Mouse (Mus musculus) intestine, embryonic 14.5 days (tissue): Measurements from ENCODE around the gene Fbxw4. TPM values are rescaled to one million over a fixed set of nuclear protein-coding genes. Genes with fewer than 3 reads are reported as not detected.

Experiments used
- ATAC-seq: fragments of 200-750 bp; cut with Nextera tagmentation; replicated peaks from 2 replicates; pipeline ENCODE4 v1.8.0; 2017; ENCODE audit warnings: low read depth, moderate number of reproducible peaks, moderate TSS enrichment, moderate library complexity; ENCODE audit not compliant: low FRiP score, low TSS enrichment
- DNase-seq: peaks from one replicate; pipeline ENCODE4 v3.0.0-alpha.2; 2018; ENCODE audit warnings: low spot score
- H3K27ac ChIP-seq: fragments of 300-500 bp; sonication (generic); 2 replicates; pipeline ENCODE4 v1.5.1; 2014; ENCODE audit warnings: low read depth, mild to moderate bottlenecking, control low read depth
- H3K27me3 ChIP-seq: fragments of 300-500 bp; sonication (generic); replicated peaks from 2 replicates; pipeline ENCODE4 v1.6.1; 2014; ENCODE audit warnings: low read length, control low read depth; ENCODE audit not compliant: control insufficient read depth, insufficient read depth
- H3K36me3 ChIP-seq: fragments of 300-500 bp; sonication (generic); 2 replicates; pipeline ENCODE4 v1.6.1; 2014; ENCODE audit warnings: low read length, control low read depth; ENCODE audit not compliant: control insufficient read depth, insufficient read depth
- H3K4me1 ChIP-seq: fragments of 300-500 bp; sonication (generic); replicated peaks from 2 replicates; pipeline ENCODE4 v1.6.1; 2014; ENCODE audit warnings: low read length, control low read depth, mixed read lengths; ENCODE audit not compliant: control insufficient read depth, insufficient read depth
- H3K4me2 ChIP-seq: fragments of 300-500 bp; sonication (generic); 2 replicates; pipeline ENCODE4 v1.6.1; 2014; ENCODE audit warnings: low read length
- H3K4me3 ChIP-seq: fragments of 300-500 bp; sonication (generic); 2 replicates; pipeline ENCODE4 v1.5.1; 2014; ENCODE audit warnings: low read depth, low read length, control low read depth, mixed read lengths
- H3K9ac ChIP-seq: fragments of 300-500 bp; sonication (generic); 2 replicates; pipeline ENCODE4 v1.6.1; 2014; ENCODE audit warnings: mild to moderate bottlenecking, low read length
- H3K9me3 ChIP-seq: fragments of 300-500 bp; sonication (generic); 2 replicates; pipeline ENCODE4 v1.6.1; 2016; ENCODE audit warnings: low read length, control low read depth; ENCODE audit not compliant: control insufficient read depth
- WGBS: fragments of 180-500 bp; shearing (Covaris S2); extraction: QIAGEN DNeasy Blood & Tissue Kit; methylation state at CpG from one replicate; pipeline ENCODE4 v1.1.7; 2014; 5-methylcytosine and 5-hydroxymethylcytosine counted together
- polyA plus RNA-seq: library from polyadenylated mRNA; unstranded; fragments of >200 nt; fragmentation: Nextera tagmentation; extraction: Ambion mirVana; gene quantifications from 2 replicates; pipeline ENCODE4 v1.2.1, GENCODE M21; 2014

Gene Fbxw4
- polyA plus RNA-seq, 1 experiment from 2014 or later = 5.2 TPM

DNA sequence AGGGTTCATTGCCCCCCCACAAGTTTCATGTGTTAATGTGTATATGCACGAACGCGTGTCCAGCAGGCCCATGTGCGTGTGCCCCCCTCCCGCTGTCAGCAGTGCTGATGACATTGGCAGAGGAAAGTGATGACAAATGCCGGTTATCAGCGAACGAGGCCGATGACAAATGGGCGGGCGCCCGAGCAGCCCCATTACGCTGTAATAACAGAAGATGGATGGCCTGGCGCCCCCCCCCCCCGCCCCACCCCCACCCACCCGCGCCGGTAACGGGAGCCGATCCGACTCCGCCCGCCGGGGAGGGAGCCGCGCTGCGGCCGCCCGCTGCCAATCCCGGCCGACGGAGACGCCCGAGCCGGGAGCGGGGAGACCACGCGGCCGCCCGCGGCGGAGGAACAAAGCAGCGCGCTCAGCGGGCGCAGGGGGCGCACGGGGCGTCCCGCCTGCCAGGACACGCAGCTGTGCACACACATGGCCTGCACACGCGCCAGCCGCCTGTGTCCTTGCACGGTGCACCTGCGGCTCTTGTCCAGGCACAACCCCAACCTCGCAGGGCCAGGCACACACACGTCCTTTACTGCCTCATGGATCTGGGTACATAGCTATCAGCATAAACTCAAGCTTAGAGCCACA lies 118.6 kb downstream of the Fbxw4 start:
- peaks cover 9% of the 10 kb centered on the region; the same call in 1 of the 2 replicates for H3K4me1 ChIP-seq
- no peaks in the 10 kb centered on the region for H3K9me3 ChIP-seq
- WGBS = under 1% methylated on average over 47 of the region's 58 CpGs
- H3K4me3 ChIP-seq = peak overlapping the region; percentile 34
- 0 out of 2 replicates have a peak overlapping the region, but pooled peaks have one; percentile 3 for H3K9ac ChIP-seq
- peak; percentile 75 for DNase-seq
- no peaks in the 10 kb centered on the region for H3K36me3 ChIP-seq
- no peak overlapping the region for H3K27ac ChIP-seq
- peaks cover 43% of the 10 kb centered on the region for H3K27me3 ChIP-seq
- peak overlapping the region; percentile 54 for H3K4me2 ChIP-seq
- no peak; the same call in 1 of the 2 replicates for ATAC-seq

DNA sequence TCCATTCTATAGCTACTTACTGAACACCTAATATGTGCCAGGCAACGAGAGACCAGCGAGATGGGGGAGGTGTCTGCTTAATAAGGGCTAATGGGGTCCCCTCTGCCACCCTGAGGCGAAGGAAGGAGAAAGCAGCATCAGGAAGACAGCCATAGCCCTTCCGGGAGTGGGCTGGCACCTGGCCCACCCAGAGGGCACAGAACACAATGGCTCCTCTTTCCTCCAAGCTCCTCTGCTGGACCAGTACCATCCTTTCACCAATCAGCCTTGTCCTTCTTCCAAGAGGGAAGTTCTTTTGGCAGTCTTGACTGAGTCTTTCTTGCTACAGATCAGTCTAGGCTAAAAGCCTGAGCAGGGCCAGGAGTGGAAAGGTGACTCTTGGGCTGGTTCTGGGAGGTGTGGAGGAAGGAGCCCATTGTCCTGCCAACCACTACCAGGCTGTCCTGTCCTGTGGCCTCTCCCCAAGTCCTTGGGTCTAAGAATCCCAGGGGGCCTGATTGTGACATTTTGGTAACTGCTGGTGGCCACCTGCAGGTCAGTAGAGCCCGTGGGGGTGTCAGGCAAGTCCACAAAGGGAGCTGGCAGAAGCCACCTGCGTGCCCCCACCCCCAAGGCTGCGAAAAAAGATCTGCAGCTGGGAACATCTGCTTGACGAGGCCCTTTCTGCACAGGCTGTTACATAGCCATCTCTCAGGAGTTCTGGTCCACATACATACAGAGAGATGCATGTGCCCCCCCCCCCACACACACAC lies 119.3 kb downstream of the Fbxw4 start:
- no peak for DNase-seq
- Histone ChIP-seq H3K36me3 (no peaks in the 10 kb centered on the region), H3K9me3 (no peaks in the 10 kb centered on the region), H3K4me3 (peak overlapping the region; percentile 34), H3K27ac (no peak overlapping the region), H3K4me1 (peaks cover 9% of the 10 kb centered on the region; the same call in 1 of the 2 replicates), H3K4me2 (peak overlapping the region; percentile 54), H3K27me3 (peaks cover 39% of the 10 kb centered on the region), H3K9ac (no peak overlapping the region)
- ATAC-seq = no peak
- 34% methylated on average over 8 of the region's 8 CpGs for WGBS

DNA sequence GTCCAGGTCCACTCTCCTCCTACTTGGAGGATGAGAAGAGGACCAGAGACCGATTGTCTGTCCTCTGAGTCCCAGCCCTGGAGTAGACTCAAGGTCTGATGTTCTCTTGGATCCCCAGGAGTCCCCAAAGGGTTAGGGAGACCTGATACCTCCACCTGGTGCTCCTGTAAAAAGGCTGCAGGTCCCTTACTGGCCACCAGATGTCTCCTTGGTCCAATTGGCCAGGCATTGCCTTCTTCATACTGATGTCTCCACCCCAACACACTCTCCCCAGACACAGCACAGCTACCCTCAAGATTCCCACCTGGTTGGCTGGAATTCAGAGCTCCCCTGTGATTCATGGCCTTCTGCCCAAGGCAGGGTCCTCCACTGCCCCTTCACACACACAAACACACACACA lies 122.6 kb downstream of the Fbxw4 start:
- Histone ChIP-seq H3K4me3 (no peak overlapping the region), H3K27ac (no peak overlapping the region), H3K27me3 (peaks cover 22% of the 10 kb centered on the region), H3K4me1 (0 out of 2 replicates have a peak, but pooled peaks cover 4% of the 10 kb centered on the region), H3K4me2 (no peak overlapping the region), H3K9me3 (no peaks in the 10 kb centered on the region), H3K9ac (no peak overlapping the region), H3K36me3 (no peaks in the 10 kb centered on the region)
- 70% methylated on average over 1 of the region's 1 CpGs for WGBS
- DNase-seq = no peak
- no peak for ATAC-seq

DNA sequence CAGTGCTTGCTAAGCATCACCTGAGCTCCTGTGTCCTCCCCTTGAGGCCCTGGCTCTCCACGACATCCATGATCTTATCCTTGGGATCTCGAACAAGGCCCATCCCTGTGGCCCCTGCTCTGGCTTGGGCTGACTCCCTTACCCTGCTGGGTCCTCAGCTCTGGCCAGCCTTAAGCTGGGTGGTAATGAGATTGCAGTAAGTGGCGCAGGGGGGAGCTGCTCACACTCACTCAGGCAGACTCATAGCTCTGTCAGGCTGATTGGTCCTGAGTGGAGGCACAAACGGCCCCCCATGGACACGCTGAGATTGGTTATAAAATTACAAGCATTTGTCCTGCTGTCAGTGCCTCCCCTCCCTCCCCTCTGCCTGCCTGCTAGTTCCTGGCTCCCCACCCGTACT lies 124.2 kb downstream of the Fbxw4 start:
- no peak overlapping the region for H3K4me3 ChIP-seq
- H3K27ac ChIP-seq = no peak overlapping the region
- peaks cover 8% of the 10 kb centered on the region; the same call in 1 of the 2 replicates for H3K27me3 ChIP-seq
- no peak overlapping the region for H3K4me2 ChIP-seq
- ATAC-seq (no peak), DNase-seq (no peak)
- no peaks in the 10 kb centered on the region for H3K9me3 ChIP-seq
- 0 out of 2 replicates have a peak, but pooled peaks cover 4% of the 10 kb centered on the region for H3K4me1 ChIP-seq
- H3K36me3 ChIP-seq = no peaks in the 10 kb centered on the region
- no peak overlapping the region for H3K9ac ChIP-seq
- 38% methylated on average over 6 of the region's 6 CpGs for WGBS

- H3K36me3 ChIP-seq = 0 out of 2 replicates have a peak, but pooled peaks cover 3% of the 10 kb centered on the region
- 46% methylated on average over 8 of the region's 8 CpGs for WGBS
- H3K4me1 ChIP-seq = 0 out of 2 replicates have a peak, but pooled peaks cover 4% of the 10 kb centered on the region
- no peak for ATAC-seq
- no peaks in the 10 kb centered on the region for H3K9me3 ChIP-seq
- H3K27me3 ChIP-seq = peaks cover 1% of the 10 kb centered on the region; the same call in 1 of the 2 replicates
- no peak for DNase-seq
- no peak overlapping the region for H3K4me2 ChIP-seq
- no peak overlapping the region for H3K4me3 ChIP-seq
- H3K27ac ChIP-seq = no peak overlapping the region
- H3K9ac ChIP-seq = no peak overlapping the region
Measured at GRCm38 (mm10) chr19:45535214-45535735, 124.8 kb downstream of the Fbxw4 start.

DNA sequence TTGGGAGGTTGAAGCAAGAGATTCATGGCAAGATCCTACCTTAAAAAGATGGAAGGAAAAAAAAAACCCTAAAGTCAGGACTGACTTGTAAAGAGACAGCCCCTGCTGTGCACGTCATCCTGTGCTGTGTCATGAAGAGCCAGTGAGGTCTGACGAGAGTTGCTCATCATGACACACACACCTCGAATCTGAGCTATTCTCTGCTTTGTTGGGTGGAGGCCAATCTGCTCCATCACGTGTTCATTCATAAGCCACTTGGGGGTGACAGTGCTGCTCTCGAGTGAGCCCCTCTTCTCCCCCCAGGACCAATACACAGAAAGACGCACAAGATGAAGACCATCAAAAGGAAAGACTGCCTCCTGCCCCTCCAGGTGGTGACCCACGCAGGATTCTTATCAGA lies 126.5 kb downstream of the Fbxw4 start:
- no peaks in the 10 kb centered on the region for H3K9me3 ChIP-seq
- H3K9ac ChIP-seq = no peak overlapping the region
- H3K36me3 ChIP-seq = peaks cover 19% of the 10 kb centered on the region
- WGBS = 72% methylated on average over 7 of the region's 7 CpGs
- H3K27me3 ChIP-seq = no peaks in the 10 kb centered on the region
- no peak overlapping the region for H3K4me2 ChIP-seq
- no peak overlapping the region for H3K4me3 ChIP-seq
- H3K4me1 ChIP-seq = 0 out of 2 replicates have a peak, but pooled peaks cover 4% of the 10 kb centered on the region
- ATAC-seq (no peak), DNase-seq (no peak)
- H3K27ac ChIP-seq = no peak overlapping the region

DNA sequence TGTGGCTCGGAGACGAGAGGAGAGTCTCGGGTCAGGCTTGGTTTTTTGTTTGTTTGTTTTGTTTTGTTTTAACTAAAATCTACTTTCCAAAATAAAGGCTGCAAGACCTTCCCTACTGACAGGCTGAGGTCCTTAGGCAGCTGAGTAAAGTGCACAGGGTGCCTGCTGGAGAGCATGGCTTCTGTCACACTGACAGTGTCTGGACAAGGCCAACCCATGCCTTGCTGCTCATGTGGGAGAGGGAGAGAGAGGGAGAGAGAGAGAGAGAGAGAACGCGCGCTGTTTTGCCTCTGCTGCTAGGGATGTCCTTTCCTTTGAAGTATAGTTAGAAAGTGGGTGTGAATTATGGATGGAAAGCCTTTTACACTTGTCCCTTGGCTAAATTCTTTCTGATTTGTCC lies 128.6 kb downstream of the Fbxw4 start:
- Histone ChIP-seq H3K4me2 (no peak overlapping the region), H3K27ac (no peak overlapping the region), H3K36me3 (peaks cover 37% of the 10 kb centered on the region), H3K9me3 (no peaks in the 10 kb centered on the region), H3K4me1 (0 out of 2 replicates have a peak, but pooled peaks cover 4% of the 10 kb centered on the region), H3K4me3 (no peak overlapping the region), H3K9ac (no peak overlapping the region), H3K27me3 (no peaks in the 10 kb centered on the region)
- ATAC-seq (no peak), DNase-seq (no peak)
- 38% methylated on average over 6 of the region's 6 CpGs for WGBS

GRCm38 (mm10) chr19:45530200-45530995 lies 129.7 kb downstream of the Fbxw4 start:
- H3K4me2 ChIP-seq = no peak overlapping the region
- DNase-seq = no peak
- H3K9me3 ChIP-seq = no peaks in the 10 kb centered on the region
- 73% methylated on average over 15 of the region's 15 CpGs for WGBS
- H3K4me3 ChIP-seq = no peak overlapping the region
- ATAC-seq = no peak
- H3K36me3 ChIP-seq = peaks cover 37% of the 10 kb centered on the region
- no peaks in the 10 kb centered on the region for H3K27me3 ChIP-seq
- H3K27ac ChIP-seq = no peak overlapping the region
- H3K4me1 ChIP-seq = 0 out of 2 replicates have a peak, but pooled peaks cover 4% of the 10 kb centered on the region
- H3K9ac ChIP-seq = no peak overlapping the region
